Mouse (Mus musculus): ENCODE data around the gene Slc30a1.

- no peak for TF ChIP-seq CTCF (IDR thresholded peaks at IDR 0.05; ENCODE audit: low read depth, low read length)
- no peak for TF ChIP-seq GATA1 (IDR thresholded peaks at IDR 0.05; ENCODE audit: borderline replicate concordance, low read length)
- TF ChIP-seq TAL1 (conservative IDR thresholded peaks at IDR 0.05; ENCODE audit: low read depth, low read length), result no peak
- no peak for TF ChIP-seq POLR2AphosphoS5 (IDR thresholded peaks at IDR 0.05; ENCODE audit: insufficient replicate concordance, low read depth, low read length)
- no peak for TF ChIP-seq GATA2 (IDR thresholded peaks at IDR 0.05; ENCODE audit: borderline replicate concordance, low read depth, low read length)
Observed at GRCm38 (mm10) chr1:191856886-191857651, 49.5 kb upstream of the Slc30a1 start.
